Mouse (Mus musculus) layer of hippocampus, postnatal 10 days (tissue): ENCODE data around the gene Psg16. TPM values are rescaled to one million over a fixed set of nuclear protein-coding genes. Genes with fewer than 3 reads are reported as not detected.
A peak's percentile ranks its signal among the peaks of the same experiment; 100 is the strongest.
"Not testable (repeated sequence)": the region's sequence is repeated elsewhere in the genome, so short reads cannot be mapped to it uniquely, and the experiment has no call there.

Experiments
- DNase-seq, 2 experiments: peaks; one replicate each; pipeline ENCODE4 v3.0.0; 2021; ENCODE audit warnings: low spot score in 2 of 2
- total RNA-seq, 2 experiments: library from RNA; stranded (reverse); gene quantifications; 2 replicates each; pipeline ENCODE4 v1.2.3; 2021

The Psg16 gene
- total RNA-seq, 2 experiments from 2014 or later, result 4.1 to 5.0 TPM

DNA sequence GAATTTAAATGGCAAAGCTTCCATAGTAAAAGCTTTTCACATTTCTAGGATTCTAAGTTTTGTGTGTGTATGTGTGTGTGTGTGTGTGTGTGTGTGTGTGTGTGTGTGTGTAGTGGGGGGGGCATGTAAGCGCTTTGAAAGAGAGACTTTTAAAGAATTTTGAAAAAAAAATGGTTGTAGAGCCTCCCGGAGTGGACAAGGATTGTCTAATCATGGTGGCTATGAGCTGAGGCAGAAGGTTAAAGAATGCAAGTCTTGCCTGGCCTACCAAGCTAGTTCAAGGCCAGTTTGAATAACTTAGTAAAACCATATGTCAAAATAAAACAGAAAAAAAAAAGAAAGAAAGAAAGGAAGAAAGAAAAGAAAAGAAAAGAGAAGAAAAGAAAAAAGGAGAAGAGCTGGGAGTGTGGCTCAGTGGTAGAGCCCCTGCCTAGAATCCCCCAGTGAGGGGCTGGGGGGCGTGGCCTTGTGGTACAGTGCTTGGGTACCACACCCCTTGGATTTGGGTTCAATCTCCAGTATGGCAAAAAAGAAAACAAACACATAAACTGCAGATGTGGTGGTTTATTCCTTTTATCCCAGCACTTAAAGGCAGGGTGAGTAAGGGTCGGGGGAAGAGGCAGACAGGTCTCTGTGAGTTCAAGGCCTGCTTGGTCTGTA is 18.4 kb upstream of the Psg16 start:
- no peak for DNase-seq

DNA sequence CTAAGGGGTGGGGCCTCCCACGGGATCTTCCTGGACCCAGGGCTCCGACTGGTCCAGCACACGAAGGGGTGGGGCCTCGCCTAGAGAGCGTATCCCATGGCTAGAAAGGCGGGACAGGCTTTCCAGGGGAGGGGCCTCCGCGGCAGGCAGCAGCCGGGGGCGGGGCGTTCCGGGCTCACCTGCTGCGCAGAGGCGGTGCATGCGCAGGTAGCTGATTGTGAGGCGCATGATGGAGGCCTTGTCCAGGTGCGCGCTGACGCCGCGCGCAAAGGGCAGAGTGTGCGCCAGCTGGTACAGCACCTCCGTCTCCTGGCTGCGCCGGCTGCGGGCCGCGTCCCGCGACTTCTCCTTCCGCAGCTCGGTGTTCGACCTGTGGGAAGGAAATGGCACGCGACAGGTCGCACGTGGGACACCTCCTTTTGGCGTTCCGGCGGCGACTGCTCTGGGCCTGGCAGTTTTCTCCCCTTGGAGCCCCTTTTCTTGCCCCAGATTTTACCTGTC is 17.7 kb upstream of the Psg16 start:
- peak; percentile 77 to 87 for DNase-seq

DNA sequence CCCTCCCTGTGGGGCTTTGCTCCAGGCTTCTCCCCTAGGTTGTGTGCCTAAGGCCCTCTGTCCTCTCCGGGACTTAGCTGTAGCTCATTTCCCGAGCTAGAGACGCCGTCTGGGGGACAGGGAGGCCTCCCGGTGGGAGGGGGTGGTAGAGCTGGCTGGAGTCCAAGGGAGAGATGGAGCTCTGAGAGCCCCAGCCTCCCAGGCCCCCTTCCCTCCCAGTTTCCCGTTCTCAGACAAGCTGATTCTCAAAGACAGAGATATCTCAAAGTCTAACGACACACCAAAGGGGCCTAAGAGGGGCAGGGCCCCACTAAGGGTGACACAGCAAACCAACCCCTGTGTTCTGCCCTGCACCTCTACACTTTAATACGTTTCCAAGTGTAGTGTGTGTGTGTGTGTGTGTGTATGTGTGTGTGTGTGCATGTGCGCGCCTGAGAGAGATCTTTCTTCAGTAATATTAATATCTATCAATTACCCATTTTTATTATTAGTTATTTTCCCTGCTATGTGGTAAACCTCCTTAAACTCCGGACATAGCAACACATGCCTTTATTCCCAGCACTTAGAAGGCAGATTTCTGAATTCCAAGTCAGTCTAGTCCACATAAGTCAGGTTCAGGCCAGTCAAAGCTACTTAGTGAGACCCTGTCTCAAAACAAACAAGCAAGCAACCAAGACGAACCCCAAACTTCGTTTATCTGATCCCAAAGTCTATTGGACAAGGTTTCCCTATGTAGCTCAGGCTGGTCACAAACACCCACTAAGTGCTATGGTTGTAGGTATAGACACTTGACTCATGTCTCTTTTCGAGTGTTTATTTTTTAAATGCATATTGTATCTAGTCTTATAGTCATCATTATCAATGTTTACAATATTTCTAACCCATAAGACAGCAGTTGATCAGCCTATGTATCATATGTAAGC is 17.0 kb upstream of the Psg16 start:
- peak; percentile 58 to 66 for DNase-seq

DNA sequence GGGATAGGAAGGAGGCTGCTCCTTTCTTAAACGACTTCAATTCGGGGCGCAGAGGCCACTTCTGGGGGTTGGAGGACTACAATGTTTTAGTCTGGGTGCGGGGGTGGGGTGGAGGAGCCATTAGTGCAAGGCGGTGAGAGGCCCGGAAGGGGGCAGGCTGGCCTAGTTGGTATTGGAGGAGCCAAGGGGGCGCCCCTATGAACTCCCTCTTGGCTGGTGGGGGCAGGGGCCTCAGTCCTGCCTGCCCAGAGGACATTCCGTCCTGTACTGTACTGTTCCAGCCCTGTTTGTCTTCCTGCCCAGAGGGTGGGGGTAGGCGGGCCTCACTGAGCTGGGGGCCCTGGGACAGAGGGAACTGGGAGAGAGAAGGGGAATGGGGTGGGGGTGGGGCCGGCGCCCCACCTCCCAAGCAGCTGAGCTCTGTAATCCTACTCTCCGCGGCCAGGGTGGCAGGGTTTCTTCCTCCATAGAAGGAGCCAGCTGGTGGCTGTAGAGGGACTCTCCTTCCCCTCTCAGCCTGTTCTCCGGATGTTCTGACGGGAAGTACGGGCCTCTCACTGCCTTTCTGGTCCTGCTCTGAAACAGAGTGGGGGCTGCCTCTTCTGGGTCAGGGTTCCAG is 15.7 kb upstream of the Psg16 start:
- DNase-seq, result peak; percentile 56 to 71

DNA sequence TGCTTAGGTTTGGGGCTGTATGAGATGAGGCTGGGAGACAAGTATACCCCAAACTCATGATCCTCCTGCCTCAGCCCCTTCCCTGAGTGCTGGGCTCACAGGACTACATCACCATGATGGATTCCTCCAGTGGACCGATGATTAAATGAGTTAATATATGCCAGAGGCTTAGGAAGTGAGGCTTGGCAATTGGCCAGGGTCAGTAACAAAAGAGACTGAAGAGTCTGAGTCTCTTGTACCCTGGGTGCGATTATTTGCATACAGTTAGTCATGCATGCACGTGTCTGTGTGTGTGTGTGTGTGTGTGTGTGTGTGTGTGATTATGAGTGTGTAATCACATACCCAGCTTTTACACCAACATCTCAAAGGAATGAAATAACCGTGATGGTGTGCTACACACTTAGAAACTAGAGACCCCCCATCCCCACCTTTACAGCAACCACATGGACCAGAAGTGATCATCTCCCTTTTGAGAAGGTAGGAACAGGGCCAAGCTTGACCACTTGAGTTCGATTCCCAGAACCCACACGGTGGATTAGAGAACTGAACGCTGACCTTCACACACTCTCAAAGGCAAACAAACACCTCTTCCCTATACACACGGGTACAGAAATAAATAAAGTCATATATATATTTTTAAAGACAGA is 14.9 kb upstream of the Psg16 start:
- DNase-seq, result peak; percentile 26 to 35

DNA sequence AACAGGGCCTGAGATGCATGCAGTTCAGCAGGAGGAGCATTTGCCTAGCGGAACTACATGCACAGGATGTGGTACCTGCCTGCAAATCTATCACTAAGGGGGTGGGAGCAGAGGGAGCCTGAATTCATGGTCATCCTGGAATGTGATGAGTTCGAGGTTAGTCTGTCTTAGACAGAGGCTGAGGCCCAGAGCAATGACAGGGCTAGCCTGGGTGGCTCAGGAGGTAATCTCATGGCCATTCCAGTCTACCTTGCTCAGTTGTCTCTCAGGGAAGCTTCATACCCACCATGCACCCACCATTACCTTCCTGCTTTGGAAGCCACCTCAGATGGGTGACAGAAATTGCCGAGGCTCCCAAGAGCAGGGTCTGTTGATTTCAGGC is 14.4 kb upstream of the Psg16 start:
- no peak for DNase-seq

DNA sequence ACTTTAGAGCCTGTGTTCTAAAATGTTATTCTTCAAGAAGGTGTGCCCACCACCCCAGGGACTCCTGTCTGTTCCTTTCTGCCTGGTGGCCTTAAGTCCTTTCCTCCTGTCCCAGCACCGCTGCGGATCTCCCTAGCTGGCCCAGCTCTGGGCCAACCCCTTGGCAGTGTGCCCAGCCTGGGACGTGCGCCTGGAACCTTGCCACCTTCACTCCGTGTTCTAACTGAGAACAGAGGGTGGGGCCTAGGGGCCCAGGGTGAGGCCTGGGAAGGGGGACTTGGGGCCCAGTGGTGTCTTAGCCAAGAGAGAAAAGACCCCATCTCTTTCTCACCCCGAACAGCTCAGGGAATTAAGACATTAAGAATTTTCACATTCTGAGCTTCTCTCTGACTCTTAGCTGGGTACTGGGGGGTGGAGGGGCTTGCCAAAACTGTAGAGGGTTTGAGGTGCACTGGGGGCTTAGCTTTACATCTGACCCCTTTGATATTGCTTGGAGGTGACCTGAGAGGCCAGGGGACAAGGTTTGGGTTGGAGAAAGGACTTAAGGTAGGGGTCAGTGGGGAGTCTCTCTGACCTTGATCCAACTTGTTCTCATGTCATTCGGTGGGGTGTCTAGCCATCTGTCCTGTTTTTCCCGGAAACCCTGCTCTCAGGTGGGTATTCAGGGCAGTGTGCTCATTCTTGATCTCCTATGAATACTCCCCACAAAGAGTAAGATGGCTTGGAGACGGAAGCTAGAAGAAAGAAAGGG is 13.6 kb upstream of the Psg16 start:
- peak; percentile 94 for DNase-seq

DNA sequence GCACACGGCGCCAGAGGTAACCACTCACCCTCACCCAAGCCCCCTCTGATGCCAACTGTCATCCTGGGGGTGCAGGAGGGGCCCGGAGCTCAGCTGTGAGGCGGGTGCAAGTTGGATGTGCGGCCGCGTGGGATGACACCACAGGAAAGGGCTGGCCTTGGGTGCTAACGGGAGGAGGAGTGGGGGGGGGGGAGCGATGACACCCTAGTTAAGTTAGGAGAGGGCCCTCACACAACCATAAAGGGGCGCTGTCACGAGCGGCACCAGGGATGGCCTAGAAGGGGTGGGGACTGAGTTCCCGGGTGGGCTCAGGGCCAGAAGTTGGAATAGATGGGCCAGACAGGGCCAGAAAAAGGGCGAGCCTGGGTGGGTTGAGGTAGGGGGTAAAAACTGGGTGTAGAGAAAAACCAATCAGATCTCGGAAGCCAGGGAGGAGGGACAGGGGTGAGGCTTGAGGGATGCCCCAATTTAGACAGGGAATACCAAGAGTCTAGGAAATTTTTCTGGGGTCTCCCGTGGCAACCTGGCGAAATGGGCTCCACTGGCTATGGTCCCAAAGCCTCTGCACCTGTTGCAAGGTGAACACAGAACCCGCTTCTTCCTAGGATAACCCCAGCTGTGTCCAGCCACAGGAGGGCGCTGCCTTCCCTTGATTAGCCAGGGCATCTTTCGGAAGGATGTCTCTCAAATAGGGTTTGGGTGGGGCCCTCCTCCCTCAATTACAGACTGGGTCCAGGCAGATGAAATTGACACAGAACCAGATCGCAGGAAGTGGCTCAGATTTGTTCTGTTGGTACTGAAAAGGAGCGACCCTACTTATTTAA is 12.8 kb upstream of the Psg16 start:
- DNase-seq, result peak; percentile 32 to 59

DNA sequence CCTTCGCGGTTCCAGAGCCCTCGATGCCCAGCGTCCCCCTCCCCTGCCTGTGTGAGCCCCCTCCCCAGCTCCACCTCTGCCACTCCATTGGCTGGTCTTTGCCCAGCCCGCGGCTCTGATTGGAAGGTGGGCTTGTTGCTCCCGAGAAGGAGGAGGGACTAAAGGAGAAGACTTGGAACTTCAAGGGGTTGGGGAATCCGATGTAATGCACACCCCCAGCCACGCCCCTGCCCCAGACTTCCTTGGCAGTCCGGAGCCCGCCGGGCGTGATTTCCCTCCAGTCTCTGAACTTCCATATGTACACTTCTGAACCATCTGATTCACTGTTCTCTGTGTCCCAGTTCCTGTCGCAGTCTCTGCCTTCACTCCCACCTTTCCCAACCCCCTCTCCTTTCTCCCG is 11.5 kb upstream of the Psg16 start, which contains the start of gene Hif3a:
TSS of gene Hif3a (minus strand) at position 39 of the 400 bp plus-strand sequence.
- DNase-seq, result peak; percentile 64 to 74

DNA sequence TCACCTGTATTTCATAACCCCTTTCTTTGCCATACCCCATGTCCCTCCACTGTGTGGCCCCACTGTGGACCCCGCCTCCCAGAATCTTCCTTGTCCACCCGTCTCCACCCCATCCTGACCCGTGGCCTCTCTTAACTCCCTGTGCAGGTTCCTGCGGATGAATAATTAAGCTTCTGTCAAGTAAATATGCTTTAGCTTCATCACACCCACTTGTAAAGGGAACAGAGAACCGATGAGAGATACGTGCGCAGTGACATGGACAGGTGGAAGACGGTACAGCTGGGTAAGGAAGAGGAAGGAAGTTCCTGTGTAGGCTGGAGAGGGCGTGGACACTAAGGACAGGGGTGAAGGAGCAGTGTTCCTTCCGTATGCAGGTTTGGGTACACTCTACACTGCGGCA is 11.0 kb upstream of the Psg16 start:
- DNase-seq, result no peak

DNA sequence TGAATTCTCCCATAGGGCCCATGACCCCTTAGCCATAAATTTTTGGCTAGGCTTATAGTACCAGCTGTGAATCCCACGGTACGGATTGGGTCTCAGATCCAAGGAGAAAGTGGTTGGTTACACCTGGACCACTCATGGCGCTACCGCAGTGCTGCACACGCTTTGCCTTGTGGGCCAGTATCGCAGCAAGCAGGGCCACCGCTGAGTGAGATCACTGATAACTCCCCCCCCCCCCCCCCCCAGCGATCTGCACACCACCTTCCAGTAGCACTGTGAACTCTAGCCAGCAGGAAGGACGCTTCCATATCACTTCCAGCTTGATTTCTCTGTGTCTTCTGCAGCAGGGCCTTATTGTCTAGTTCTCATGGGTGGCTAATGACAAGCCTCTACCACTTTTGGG is 8.2 kb upstream of the Psg16 start:
- no peak for DNase-seq

DNA sequence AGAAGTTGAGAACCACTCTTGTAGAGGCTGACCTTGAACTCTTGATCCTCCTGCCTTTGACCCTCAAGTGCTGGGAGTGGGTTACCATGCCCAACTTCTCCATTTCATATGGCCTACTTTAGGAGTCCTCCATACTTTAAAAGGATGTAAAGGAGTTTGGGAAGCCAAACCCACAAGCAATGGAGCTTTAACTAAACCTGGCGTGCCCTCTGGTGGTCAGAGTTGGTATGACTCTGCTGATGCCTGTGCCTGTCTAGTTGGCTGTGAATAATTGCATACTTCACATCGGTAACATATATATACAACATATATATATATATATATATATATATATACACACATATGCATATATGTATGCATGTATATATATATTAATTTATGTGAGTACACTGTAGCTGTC is 7.4 kb upstream of the Psg16 start:
- DNase-seq, result peak; percentile 90 to 93

DNA sequence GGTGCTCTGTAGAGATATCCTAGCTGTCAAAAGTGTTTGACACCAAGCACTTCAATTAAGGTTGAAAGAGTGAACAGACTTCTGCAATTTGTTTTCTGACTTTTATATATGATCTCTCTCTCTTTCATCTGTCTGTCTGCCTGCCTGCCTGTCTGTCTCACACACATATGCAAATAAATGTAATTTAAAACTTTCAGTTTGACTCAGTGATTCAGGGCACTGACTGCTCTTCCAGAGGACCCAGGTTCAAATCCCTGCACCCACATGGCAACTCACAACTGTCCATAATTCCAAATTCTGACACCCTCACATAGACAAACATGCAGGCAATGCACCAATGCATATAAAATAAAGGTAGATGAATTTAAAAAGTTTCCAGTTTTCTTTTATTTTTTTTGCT is 6.8 kb upstream of the Psg16 start:
- DNase-seq, result no peak

DNA sequence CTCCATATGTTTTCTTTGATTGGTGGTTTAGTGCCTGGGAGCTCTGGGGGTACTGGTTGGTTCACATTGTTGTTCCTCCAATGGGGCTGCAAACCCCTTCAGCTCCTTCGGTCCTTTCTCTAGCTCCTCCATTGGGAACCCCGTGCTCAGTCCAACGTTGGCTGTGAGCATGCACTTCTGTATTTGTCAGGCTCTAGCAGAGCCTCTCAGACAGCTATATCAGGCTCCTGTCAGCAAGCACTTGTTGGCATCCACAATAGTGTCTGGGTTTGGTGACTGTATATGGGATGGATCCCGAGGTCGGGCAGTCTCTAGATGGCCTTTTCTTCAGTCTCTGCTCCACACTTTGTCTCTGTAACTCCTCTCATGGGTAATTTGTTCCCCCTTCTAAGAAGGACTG is 6.2 kb upstream of the Psg16 start:
- not testable (repeated sequence) for DNase-seq

DNA sequence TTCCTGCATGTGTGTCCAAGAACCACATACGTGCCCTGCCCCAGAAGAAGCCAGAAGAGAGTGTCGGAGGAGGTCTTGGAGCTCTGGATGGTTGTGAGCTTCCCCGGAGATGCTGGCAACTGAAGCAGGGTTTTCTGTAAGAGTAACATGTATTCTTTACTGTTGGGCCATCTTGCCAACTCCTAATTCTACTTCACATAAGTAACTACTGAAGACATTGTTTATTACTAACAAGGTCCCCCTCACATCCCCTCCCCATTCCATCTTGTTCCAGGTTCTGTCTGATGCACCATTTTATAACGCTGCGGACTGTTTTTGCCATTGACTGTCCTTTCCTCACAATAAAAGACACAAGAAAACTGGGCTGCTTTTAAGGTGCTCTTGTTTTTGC is 332 bp upstream of the Psg16 start:
- no peak for DNase-seq

DNA sequence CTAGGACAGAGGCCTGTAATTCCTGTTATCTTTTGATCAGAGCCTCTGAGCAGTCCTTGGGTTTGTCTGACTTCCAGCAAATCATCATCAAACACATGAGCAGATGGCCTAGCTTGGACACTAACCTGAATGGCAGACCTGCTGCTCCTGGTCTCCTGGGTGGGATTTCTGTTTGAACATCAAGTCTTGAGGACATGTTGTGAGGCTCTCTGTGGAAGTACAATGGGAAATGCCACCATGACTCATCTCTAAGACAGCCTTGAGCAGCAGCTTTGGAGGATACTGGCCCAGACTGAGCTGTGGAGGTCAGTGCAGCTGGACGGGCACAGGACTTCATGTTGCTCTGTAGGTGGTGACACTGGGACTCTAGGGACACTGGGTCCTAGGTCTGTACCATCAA is 2.7 kb downstream of the Psg16 start:
- DNase-seq, result no peak

DNA sequence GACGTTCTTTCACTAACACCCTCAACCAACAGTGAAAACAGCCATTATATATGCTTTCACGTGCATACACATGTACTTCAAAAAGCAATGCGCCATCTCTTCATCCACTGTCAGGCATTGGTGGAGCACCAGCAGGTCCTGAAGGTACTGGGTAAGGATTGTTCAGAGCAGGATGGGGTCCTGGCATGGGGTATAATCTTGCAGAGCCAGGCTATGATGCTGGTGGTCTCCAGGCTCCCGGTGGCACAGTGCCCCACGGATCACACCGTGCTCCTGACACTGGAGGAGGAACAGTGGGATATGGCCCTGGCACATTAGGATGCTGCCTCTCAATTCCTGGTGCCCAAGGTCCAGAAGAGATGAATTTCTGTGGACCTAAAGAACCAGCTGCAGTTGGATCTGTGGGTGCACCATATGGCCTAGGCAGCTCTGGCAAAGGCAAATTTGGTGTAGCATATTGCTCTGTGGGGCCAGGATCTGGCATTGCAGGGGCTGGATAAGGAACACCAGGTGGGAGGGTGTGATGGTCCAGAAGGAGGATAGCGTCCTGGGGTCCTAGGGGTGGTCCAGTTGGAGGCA is 4.3 kb downstream of the Psg16 start:
- DNase-seq, result no peak

DNA sequence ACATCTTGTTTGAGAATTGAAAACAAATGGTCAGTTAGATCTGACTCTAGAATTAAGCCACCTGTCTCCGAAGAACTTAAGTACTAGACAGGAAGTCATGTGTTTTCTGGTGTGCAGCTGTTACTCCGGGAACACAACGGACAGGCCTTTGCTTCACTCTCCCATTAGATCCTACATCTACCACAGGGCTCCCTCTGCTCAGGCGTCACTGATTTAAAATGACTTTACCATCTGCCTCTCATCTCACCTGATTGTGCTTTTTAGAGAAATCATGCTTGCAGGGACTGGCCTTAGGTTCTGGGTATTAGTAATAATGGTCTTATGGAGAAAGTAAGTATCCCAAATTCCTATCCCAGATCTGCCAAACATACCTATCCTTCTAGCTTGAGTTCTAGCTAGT is 8.9 kb downstream of the Psg16 start:
- no peak for DNase-seq

DNA sequence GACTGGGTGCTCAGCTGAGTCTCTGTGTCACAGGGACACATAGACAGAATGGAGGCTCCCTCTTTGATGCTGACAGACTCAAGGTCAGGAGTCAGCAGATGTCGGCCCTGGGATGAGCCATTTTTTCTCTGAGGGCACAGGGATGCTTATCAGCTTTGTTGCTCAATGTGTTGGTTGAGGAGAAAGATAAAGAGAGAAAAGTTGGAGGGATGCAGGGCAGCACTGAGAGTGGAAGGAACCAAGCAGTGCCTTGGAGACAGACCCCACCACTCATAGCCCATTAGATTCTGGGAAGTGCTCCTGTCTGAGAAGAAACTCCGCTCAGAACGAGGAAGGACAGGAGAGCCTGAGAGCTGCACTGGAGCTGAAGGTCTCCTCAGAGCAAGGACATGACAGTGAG is 13.9 kb downstream of the Psg16 start:
- DNase-seq, result no peak
